Mouse (Mus musculus): ENCODE results near the gene Tbc1d16.
A peak's percentile ranks its signal among the peaks of the same experiment; 100 is the strongest.

Tbc1d16 gene

GRCm38 (mm10) chr11:119207986-119208385, 20.3 kb downstream of the Tbc1d16 start:
- no peak for DNase-seq (ENCODE audit: low spot score in 2 of 2)

DNA sequence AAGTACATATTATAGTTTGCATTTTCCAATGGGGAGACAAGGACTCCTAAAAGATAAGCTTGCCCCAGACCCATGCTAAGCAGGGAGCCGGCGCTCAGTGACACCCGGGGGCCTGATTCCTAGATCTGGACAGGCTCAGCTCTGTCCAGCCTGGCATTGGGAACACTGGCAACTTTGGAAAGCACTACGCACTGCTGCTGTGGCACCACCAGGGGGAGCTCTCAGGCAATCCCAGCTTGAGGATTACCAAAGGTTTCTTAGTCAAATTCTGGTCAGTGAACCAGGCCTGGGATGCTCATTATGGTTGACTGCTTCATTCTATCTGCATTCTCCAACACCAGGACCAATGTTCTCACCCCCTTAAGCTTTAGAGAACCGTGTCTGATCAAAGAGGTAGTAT, 21.7 kb downstream of the Tbc1d16 start:
- DNase-seq (ENCODE audit: low spot score in 2 of 2): peak in 1 of 2 experiments; percentile 66

GRCm38 (mm10) chr11:119205738-119206137, 22.6 kb downstream of the Tbc1d16 start:
- DNase-seq (ENCODE audit: low spot score in 2 of 2): no peak

GRCm38 (mm10) chr11:119203423-119203822, 24.9 kb downstream of the Tbc1d16 start:
- DNase-seq (ENCODE audit: low spot score in 2 of 2): peak in 1 of 2 experiments; percentile 52

DNA sequence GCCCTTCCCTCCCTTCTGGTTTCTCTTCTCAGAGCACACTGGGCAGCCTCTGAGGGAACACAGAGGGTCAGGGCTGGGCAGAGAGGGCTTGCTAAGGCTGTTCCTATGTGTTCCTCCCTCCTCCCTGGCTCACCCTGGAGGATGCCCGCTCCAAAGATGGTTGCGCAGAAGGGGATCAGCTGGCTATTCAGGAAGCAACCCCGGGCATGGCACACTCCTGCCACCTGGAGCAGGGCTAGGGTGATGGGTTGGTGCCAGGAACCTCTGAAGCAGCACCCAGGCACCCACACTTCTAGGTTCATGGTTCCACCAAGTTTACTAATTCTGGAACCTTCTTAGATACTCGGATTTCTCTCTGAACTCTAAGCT, 29.1 kb downstream of the Tbc1d16 start:
- DNase-seq (ENCODE audit: low spot score in 2 of 2): no peak

DNA sequence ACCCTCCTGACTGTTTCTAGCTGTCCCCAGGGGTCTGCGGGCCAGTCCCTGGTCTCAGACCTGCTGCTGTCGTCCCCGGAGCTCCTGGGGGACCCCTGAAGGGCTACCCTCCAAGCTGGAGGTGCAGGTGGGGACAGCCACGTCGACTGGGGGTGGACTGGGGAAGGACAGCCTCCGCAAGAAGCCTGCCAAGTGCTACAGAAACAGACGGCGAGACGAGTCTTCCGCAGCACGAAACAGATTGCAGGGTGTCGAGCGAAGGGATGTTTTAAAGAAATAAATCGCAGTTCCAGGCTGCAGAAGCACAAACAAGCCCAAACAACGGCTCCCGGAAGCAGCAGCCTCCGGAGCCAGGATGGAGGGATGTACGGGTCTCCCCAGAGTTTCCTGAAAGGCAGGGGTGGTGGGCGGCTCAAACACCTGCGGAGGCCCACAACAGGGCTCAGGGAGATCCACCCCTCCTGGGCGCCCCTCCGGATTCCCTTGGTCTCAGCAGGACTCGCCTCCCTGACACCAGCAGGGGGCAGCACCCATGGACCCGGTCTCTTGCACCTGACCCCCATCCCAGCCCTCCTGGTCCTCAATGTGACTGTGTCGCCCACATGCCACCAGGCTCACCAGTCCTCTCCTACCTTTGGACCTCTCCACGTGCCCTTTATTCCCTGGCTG, 29.6 kb downstream of the Tbc1d16 start:
- DNase-seq (ENCODE audit: low spot score in 2 of 2): peak; percentile 30 to 55

- no peak for DNase-seq (ENCODE audit: low spot score in 2 of 2)
Observed at GRCm38 (mm10) chr11:119197618-119198563, 30.4 kb downstream of the Tbc1d16 start.

DNA sequence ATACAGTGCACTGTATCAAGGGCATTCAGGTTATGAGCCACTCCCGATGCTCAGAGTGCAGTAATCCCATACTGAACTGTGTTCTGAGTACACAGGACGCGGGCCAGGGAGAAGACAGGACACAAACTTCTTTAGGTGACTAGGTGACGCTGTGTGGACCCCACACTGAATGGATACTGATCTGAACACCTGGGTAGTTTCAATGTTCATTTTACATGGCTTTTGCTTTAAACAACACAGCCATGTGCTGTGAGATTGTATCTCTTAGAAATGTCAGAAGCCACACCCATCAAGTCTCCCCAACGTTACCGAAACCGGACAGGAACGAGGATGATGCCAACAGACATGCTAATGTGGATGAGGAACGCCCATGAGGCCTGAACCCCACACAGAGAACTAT, 35.7 kb downstream of the Tbc1d16 start:
- no peak for DNase-seq (ENCODE audit: low spot score in 2 of 2)

GRCm38 (mm10) chr11:119192176-119192575, 36.1 kb downstream of the Tbc1d16 start:
- no peak for DNase-seq (ENCODE audit: low spot score in 2 of 2)

- no peak for DNase-seq (ENCODE audit: low spot score in 2 of 2)
Observed at GRCm38 (mm10) chr11:119191606-119192081, 36.7 kb downstream of the Tbc1d16 start.

- peak; percentile 48 to 69 for DNase-seq (ENCODE audit: low spot score in 2 of 2)
Observed at GRCm38 (mm10) chr11:119190498-119190897, 37.8 kb downstream of the Tbc1d16 start.

- DNase-seq (ENCODE audit: low spot score in 2 of 2): no peak
Observed at GRCm38 (mm10) chr11:119189319-119189718, 39.0 kb downstream of the Tbc1d16 start.

- DNase-seq (ENCODE audit: low spot score in 2 of 2): no peak
Observed at GRCm38 (mm10) chr11:119188389-119188788, 39.9 kb downstream of the Tbc1d16 start.

GRCm38 (mm10) chr11:119187800-119188197, 40.5 kb downstream of the Tbc1d16 start:
- DNase-seq (ENCODE audit: low spot score in 2 of 2): no peak

- peak; percentile 42 to 79 for DNase-seq (ENCODE audit: low spot score in 2 of 2)
Observed at GRCm38 (mm10) chr11:119186989-119187799, 41.1 kb downstream of the Tbc1d16 start.

- no peak for DNase-seq (ENCODE audit: low spot score in 2 of 2)
Observed at GRCm38 (mm10) chr11:119186381-119186780, 41.9 kb downstream of the Tbc1d16 start.

- no peak for DNase-seq (ENCODE audit: low spot score in 2 of 2)
Observed at GRCm38 (mm10) chr11:119183684-119184310, 44.5 kb downstream of the Tbc1d16 start.

DNA sequence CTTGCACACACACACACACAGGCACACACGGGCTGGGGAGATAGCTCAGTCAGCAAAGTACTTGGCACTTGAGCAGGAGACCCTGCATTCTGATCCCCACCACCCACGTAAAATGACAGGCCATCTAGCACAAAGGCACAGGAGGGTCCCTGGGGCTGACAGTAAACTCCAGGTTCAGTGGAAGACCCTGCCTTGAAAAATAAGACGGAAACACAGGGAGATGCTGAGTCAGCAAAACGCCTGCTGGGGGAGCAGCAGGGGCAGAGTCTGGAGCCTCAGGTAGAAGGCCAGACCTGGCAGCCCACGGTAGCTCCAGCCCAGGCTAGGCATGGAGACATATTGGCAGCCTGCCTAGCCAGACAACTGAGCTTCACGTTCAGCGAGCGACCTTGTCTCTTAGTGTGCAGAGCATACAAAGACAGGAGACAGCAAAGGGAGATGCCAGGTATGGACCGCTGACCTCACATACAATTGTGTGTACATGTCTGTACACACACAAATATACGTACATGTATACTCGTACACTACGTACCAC, 46.4 kb downstream of the Tbc1d16 start:
- DNase-seq (ENCODE audit: low spot score in 2 of 2): no peak

DNA sequence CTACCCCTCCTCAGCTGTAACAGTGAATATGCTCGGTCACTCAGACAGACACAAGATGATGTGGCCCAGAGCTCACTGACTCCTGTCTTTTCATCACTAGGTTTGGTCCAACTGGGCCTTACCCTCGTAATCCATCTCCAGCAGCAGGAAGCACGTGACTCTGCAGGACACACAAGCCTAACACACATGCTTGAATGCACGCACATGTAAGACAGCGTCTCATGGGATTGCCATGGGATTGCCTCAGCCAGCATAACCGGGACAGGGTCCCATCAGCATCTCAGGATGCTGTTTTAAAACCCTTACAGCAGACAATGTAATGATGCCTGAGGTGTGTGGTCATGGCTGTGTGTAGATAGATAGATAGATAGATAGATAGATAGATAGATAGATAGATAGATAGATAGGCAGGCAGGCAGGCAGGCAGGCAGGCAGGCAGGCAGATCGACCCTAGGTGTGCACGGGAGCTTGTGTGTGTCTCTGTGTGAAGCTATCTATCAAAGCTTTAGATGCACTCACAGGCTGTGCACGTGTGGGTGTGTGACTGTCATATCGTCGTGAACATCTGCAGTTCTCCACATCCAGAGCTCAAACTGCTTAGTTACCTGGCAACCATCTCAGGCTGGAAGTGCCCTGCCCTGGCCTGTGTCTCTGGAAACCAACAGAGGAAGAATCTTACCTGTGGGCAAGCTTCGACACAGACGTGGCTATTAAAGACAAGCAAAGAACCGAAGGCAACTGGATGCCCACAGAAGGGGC, 47.3 kb downstream of the Tbc1d16 start:
- no peak for DNase-seq (ENCODE audit: low spot score in 2 of 2)

GRCm38 (mm10) chr11:119178317-119178716, 50.0 kb downstream of the Tbc1d16 start:
- no peak for DNase-seq (ENCODE audit: low spot score in 2 of 2)

Data from thymus, postnatal 10 days (tissue).